Comparison of ENCODE assay signal across 32 mouse cellular contexts in the genomic region with DNA sequence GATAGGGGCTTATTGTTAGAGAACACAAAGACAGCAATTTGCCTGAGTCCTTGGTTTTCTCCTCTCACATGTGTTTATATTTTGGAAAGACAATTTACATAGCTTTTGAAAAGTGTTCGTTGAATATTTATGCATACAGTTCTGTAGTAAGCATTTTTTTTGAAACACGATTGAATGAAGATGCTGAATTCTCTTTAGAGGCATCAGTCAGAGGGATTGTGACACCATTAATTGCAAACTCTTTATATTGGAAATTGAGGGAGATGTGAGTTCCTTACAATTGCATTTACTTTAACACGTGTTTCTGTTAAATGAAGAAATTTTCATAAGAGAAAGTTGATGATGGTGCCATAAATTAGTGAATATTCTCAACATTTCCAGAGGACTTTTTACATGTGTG.
"Had no signal": no experiment of that assay in that cellular context is flagged by ENCODE, and none has a peak within 500 bp of the region (broad histone marks: within the 10 kb centered on the region; RNA-seq: fewer than 3 reads in every experiment).

No protein-coding gene starts in this region.

- H3K4me2 ChIP-seq: limb, embryonic 12.5 days; limb, embryonic 13.5 days; limb, embryonic 15.5 days; liver, embryonic 11.5 days; liver, embryonic 12.5 days; liver, embryonic 13.5 days; liver, embryonic 15.5 days; lung, embryonic 14.5 days; lung, embryonic 15.5 days; midbrain, embryonic 11.5 days; midbrain, embryonic 12.5 days; midbrain, embryonic 13.5 days; midbrain, embryonic 15.5 days; neural tube, embryonic 12.5 days had no signal

- H3K9me3 ChIP-seq: limb, embryonic 10.5 days; limb, embryonic 12.5 days; limb, embryonic 13.5 days; limb, embryonic 15.5 days; liver, embryonic 12.5 days; liver, embryonic 13.5 days; liver, embryonic 15.5 days; lung, embryonic 15.5 days; megakaryocyte, embryonic 14.5 days; midbrain, embryonic 10.5 days; midbrain, embryonic 12.5 days; midbrain, embryonic 13.5 days; midbrain, embryonic 15.5 days; neural tube, embryonic 12.5 days had no signal

- H3K27ac ChIP-seq: limb, embryonic 10.5 days; limb, embryonic 12.5 days; limb, embryonic 13.5 days; limb, embryonic 15.5 days; liver, embryonic 12.5 days; liver, embryonic 13.5 days; liver, embryonic 14.5 days; liver, embryonic 15.5 days; lung, embryonic 15.5 days; macrophage; midbrain, embryonic 10.5 days; midbrain, embryonic 12.5 days; midbrain, embryonic 13.5 days; midbrain, embryonic 15.5 days; neural tube, embryonic 12.5 days had no signal

- H3K27me3 ChIP-seq: limb, embryonic 12.5 days; limb, embryonic 13.5 days; limb, embryonic 15.5 days; liver, embryonic 12.5 days; liver, embryonic 13.5 days; liver, embryonic 15.5 days; lung, embryonic 15.5 days; megakaryocyte, embryonic 14.5 days; midbrain, embryonic 12.5 days; midbrain, embryonic 13.5 days; midbrain, embryonic 15.5 days; neural tube, embryonic 12.5 days had no signal

- H3K4me1 ChIP-seq: limb, embryonic 10.5 days; limb, embryonic 12.5 days; limb, embryonic 13.5 days; limb, embryonic 15.5 days; liver, embryonic 12.5 days; liver, embryonic 13.5 days; liver, embryonic 15.5 days; lung, embryonic 15.5 days; megakaryocyte, embryonic 14.5 days; midbrain, embryonic 10.5 days; midbrain, embryonic 12.5 days; midbrain, embryonic 13.5 days; midbrain, embryonic 15.5 days; neural tube, embryonic 12.5 days had no signal

- H3K4me3 ChIP-seq: limb, embryonic 10.5 days; limb, embryonic 12.5 days; limb, embryonic 13.5 days; limb, embryonic 15.5 days; liver, embryonic 12.5 days; liver, embryonic 13.5 days; liver, embryonic 15.5 days; lung, embryonic 15.5 days; megakaryocyte, embryonic 14.5 days; midbrain, embryonic 10.5 days; midbrain, embryonic 12.5 days; midbrain, embryonic 13.5 days; midbrain, embryonic 15.5 days; myocyte; neural tube, embryonic 12.5 days had no signal

- DNase-seq: left cerebral cortex, postnatal 4 days; liver; liver, embryonic 13.5 days; liver, postnatal 0 days; lung, adult 18-20 months; lung, adult 2 months; lung, embryonic 14.5 days; lung, postnatal 10 days; lung, postnatal 14 days; lung, postnatal 36 days; lung, postnatal 4 days; midbrain, embryonic 14.5 days had no signal

- H3K9ac ChIP-seq: limb, embryonic 12.5 days; limb, embryonic 13.5 days; limb, embryonic 15.5 days; liver, embryonic 12.5 days; liver, embryonic 13.5 days; liver, embryonic 14.5 days; liver, embryonic 15.5 days; liver, postnatal 0 days; lung, embryonic 14.5 days; lung, embryonic 15.5 days; midbrain, embryonic 12.5 days; midbrain, embryonic 13.5 days; midbrain, embryonic 15.5 days; neural tube, embryonic 12.5 days had no signal

- H3K36me3 ChIP-seq: limb, embryonic 10.5 days; limb, embryonic 12.5 days; limb, embryonic 13.5 days; limb, embryonic 15.5 days; liver, embryonic 12.5 days; liver, embryonic 13.5 days; liver, embryonic 15.5 days; lung, embryonic 15.5 days; midbrain, embryonic 10.5 days; midbrain, embryonic 12.5 days; midbrain, embryonic 13.5 days; midbrain, embryonic 15.5 days; neural tube, embryonic 12.5 days had no signal

- ATAC-seq: liver, embryonic 12.5 days; liver, postnatal 0 days; lung, postnatal 0 days; midbrain, embryonic 13.5 days; midbrain, embryonic 15.5 days; midbrain, embryonic 16.5 days had no signal
